In the genomic region with DNA sequence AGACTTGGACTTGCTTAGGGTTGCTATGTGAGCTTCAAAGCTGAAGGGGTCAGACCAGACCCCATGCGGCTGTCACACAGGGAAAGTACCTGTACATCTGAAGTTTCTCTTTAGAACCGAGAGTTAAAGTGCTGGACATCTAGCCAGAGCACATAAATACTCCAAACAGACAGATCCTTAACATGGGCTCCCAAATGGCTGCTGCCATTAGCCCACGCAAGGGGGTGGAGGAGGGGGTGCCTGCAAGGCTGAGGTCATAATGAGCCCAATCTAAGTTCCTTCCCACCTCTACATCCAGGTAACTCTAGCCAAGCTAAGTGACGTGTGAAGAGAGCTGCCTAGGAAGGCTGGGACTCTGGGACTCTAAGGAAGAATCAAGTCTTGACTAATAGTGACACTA, we compare ENCODE assay signal across 9 mouse cellular contexts. TPM values are rescaled to one million over a fixed set of nuclear protein-coding genes. Genes with fewer than 3 reads are reported as not detected.
DNase-seq lines count a peak whose midpoint lies in the region; ATAC-seq and TF ChIP-seq lines count a peak whose summit lies in the region.
"Had no signal": no experiment of that assay in that cellular context is flagged by ENCODE, and none has a peak within 500 bp of the region (broad histone marks: within the 10 kb centered on the region; RNA-seq: fewer than 3 reads in every experiment).

Gene Actl10, plus strand, starts transcription at position 301 of the 400 bp plus-strand sequence.

- H3K9me3 ChIP-seq in heart, embryonic 10.5 days = no peaks in the 10 kb centered on the region
- no peaks in the 10 kb centered on the region for H3K9me3 ChIP-seq in E14TG2a.4 (ENCODE audit: low read length)
- no peaks in the 10 kb centered on the region for H3K9me3 ChIP-seq in forebrain, embryonic 15.5 days
- H3K9me3 ChIP-seq in liver, embryonic 14.5 days (ENCODE audit: control insufficient read depth, low read length) = no peaks in the 10 kb centered on the region

- H3K4me3 ChIP-seq in heart, embryonic 10.5 days = peak within 1 kb of the TSS; percentile 51
- H3K4me3 ChIP-seq in E14TG2a.4 (replicated peaks; ENCODE audit: low read length) = peak within 1 kb of the TSS; percentile 74
- H3K4me3 ChIP-seq in forebrain, embryonic 15.5 days = no peak within 1 kb of the TSS
- H3K4me3 ChIP-seq in liver, embryonic 14.5 days (ENCODE audit: insufficient read depth in 1 of 2, low read depth in 2 of 2, low read length in 2 of 2) = no peak within 1 kb of the TSS

- no peak for ATAC-seq in forebrain, embryonic 15.5 days (replicated peaks)
- no peak for ATAC-seq in liver, embryonic 14.5 days (ENCODE audit: insufficient read depth)
- ATAC-seq: CD4-positive, CD25-positive, alpha-beta regulatory T cell, adult 4 months had no signal

- peak within 1 kb of the TSS; percentile 37 for H3K4me2 ChIP-seq in forebrain, embryonic 15.5 days (replicated peaks)
- peak within 1 kb of the TSS; percentile 52 for H3K4me2 ChIP-seq in liver, embryonic 14.5 days (ENCODE audit: low read depth)

- H3K27me3 ChIP-seq in heart, embryonic 10.5 days (ENCODE audit: insufficient read depth, poor library complexity, severe bottlenecking) = peaks cover 70% of the 10 kb centered on the region
- H3K27me3 ChIP-seq in E14TG2a.4 (ENCODE audit: insufficient read depth, low read length) = peaks cover 55% of the 10 kb centered on the region
- H3K27me3 ChIP-seq in forebrain, embryonic 15.5 days = no peaks in the 10 kb centered on the region
- H3K27me3 ChIP-seq in liver, embryonic 14.5 days (ENCODE audit: control insufficient read depth, insufficient read depth, low read length) = peaks cover 27% of the 10 kb centered on the region

- peak within 1 kb of the TSS; percentile 14 for H3K9ac ChIP-seq in forebrain, embryonic 15.5 days (replicated peaks)
- H3K9ac ChIP-seq in liver, embryonic 14.5 days (replicated peaks) = no peak within 1 kb of the TSS

- H3K27ac ChIP-seq in heart, embryonic 10.5 days = peak within 1 kb of the TSS; percentile 75
- H3K27ac ChIP-seq in forebrain, embryonic 15.5 days (replicated peaks) = peak within 1 kb of the TSS; percentile 68
- H3K27ac ChIP-seq in liver, embryonic 14.5 days = no peak within 1 kb of the TSS

- no peak for TF ChIP-seq EP300 in liver, embryonic 14.5 days (IDR thresholded peaks at IDR 0.05; ENCODE audit: low read depth)

- DNase-seq in heart, embryonic 10.5 days (ENCODE audit: low spot score) = no peak
- DNase-seq in heart, adult 9 months (ENCODE audit: low spot score in 2 of 2) = no peak
- DNase-seq in liver, embryonic 14.5 days (ENCODE audit: low read depth in 3 of 3, low spot score in 3 of 3) = no peak
- no peak for DNase-seq in urinary bladder, postnatal 14 days (ENCODE audit: low spot score)
- DNase-seq in natural killer cell, adult 2 months (ENCODE audit: low spot score in 2 of 2) = no peak
- DNase-seq in spleen, postnatal 14 days (ENCODE audit: low spot score in 2 of 2) = no peak

- H3K4me1 ChIP-seq in heart, embryonic 10.5 days = peaks cover 31% of the 10 kb centered on the region
- peaks cover 66% of the 10 kb centered on the region for H3K4me1 ChIP-seq in E14TG2a.4 (replicated peaks; ENCODE audit: low read depth, low read length)
- H3K4me1 ChIP-seq in forebrain, embryonic 15.5 days = peaks cover 37% of the 10 kb centered on the region
- peaks cover 2 to 3% of the 10 kb centered on the region in 2 experiments; a peak in 1 of 4 replicates for H3K4me1 ChIP-seq in liver, embryonic 14.5 days (replicated peaks; ENCODE audit: control insufficient read depth in 2 of 2, insufficient read depth in 2 of 2, low read length in 1 of 2)

- WGBS in heart, embryonic 10.5 days = 69% methylated on average over 4 of the region's 4 CpGs
- 84% methylated on average over 4 of the region's 4 CpGs for WGBS in forebrain, embryonic 15.5 days
- WGBS in liver, embryonic 14.5 days (ENCODE audit: insufficient replicate concordance) = 67% methylated on average over 4 of the region's 4 CpGs

- TF ChIP-seq CTCF in E14TG2a.4 (conservative IDR thresholded peaks at IDR 0.05; ENCODE audit: low read length) = no peak
- TF ChIP-seq CTCF in liver, embryonic 14.5 days (IDR thresholded peaks at IDR 0.05; ENCODE audit: low read depth) = no peak

- no peaks in the 10 kb centered on the region for H3K36me3 ChIP-seq in heart, embryonic 10.5 days
- peaks cover 41% of the 10 kb centered on the region for H3K36me3 ChIP-seq in E14TG2a.4 (ENCODE audit: insufficient read depth, low read length)
- no peaks in the 10 kb centered on the region for H3K36me3 ChIP-seq in forebrain, embryonic 15.5 days
- no peaks in the 10 kb centered on the region for H3K36me3 ChIP-seq in liver, embryonic 14.5 days (replicated peaks; ENCODE audit: control insufficient read depth, insufficient read depth, low read depth)

RNA-seq across cellular contexts. Expression of gene Actl10, which starts in this region (rescaled TPM):
- polyA plus RNA-seq in heart, embryonic 10.5 days (2016; fragmentation: Nextera tagmentation; extraction: Ambion mirVana) = 0.31 and 0.43 TPM in 2 replicates
- 0.59 and 0.88 TPM in 2 replicates for polyA plus RNA-seq in forebrain, embryonic 15.5 days (2015; fragmentation: Nextera tagmentation; extraction: Ambion mirVana)
- polyA plus RNA-seq in liver, embryonic 14.5 days (2012; rRNA removed) = 0.05 TPM in 1 of 2 replicates, not detected in the other
- not detected in 2 replicates for polyA plus RNA-seq in liver, embryonic 14.5 days (2014; fragmentation: Nextera tagmentation; extraction: Ambion mirVana)
- polyA plus RNA-seq: CD4-positive, CD25-positive, alpha-beta regulatory T cell, adult 4 months had no signal

Comparison
In these comparisons a context has a peak if more than half of its experiments do, and no peak if none do; other contexts are left out.
1. H3K4me3 ChIP-seq: peak in heart, embryonic 10.5 days (single experiment) and E14TG2a.4 (single experiment); none in forebrain, embryonic 15.5 days (single experiment) and liver, embryonic 14.5 days (0 of 2).